Mouse (Mus musculus) limb, embryonic 12.5 days (tissue): ENCODE results near the gene Phactr1. TPM values are rescaled to one million over a fixed set of nuclear protein-coding genes. Genes with fewer than 3 reads are reported as not detected.

Experiments used
- ATAC-seq: fragments of 200-750 bp; cut with Nextera tagmentation; 2 replicates; pipeline ENCODE4 v1.8.0; 2017; ENCODE audit warnings: low read depth, moderate TSS enrichment; ENCODE audit not compliant: insufficient number of reproducible peaks, insufficient read depth, low FRiP score, low TSS enrichment
- H3K27ac ChIP-seq: fragments of 300-500 bp; sonication (generic); 2 replicates; pipeline ENCODE4 v1.5.1; 2016; ENCODE audit warnings: mild to moderate bottlenecking, moderate library complexity
- H3K27me3 ChIP-seq: fragments of 300-500 bp; sonication (generic); 2 replicates; pipeline ENCODE4 v1.6.1; 2016; ENCODE audit warnings: mild to moderate bottlenecking, moderate library complexity
- H3K36me3 ChIP-seq: fragments of 300-500 bp; sonication (generic); 2 replicates; pipeline ENCODE4 v1.6.1; 2016; ENCODE audit warnings: mild to moderate bottlenecking, moderate library complexity
- H3K4me1 ChIP-seq: fragments of 300-500 bp; sonication (generic); replicated peaks from 2 replicates; pipeline ENCODE4 v1.6.1; 2016
- H3K4me2 ChIP-seq: fragments of 300-500 bp; sonication (generic); 2 replicates; pipeline ENCODE4 v1.6.1; 2016; ENCODE audit warnings: mild to moderate bottlenecking, moderate library complexity
- H3K4me3 ChIP-seq: fragments of 300-500 bp; sonication (generic); replicated peaks from 2 replicates; pipeline ENCODE4 v1.5.1; 2016; ENCODE audit warnings: mild to moderate bottlenecking
- H3K9ac ChIP-seq: fragments of 300-500 bp; sonication (generic); replicated peaks from 2 replicates; pipeline ENCODE4 v1.6.1; 2016; ENCODE audit warnings: mild to moderate bottlenecking, moderate library complexity
- H3K9me3 ChIP-seq: fragments of 300-500 bp; sonication (generic); 2 replicates; pipeline ENCODE4 v1.6.1; 2016; ENCODE audit warnings: mild to moderate bottlenecking, moderate library complexity
- WGBS: fragments of 180-500 bp; shearing (Covaris S2); methylation state at CpG from one replicate; pipeline ENCODE4 v1.1.7; 2016; 5-methylcytosine and 5-hydroxymethylcytosine counted together
- polyA plus RNA-seq: library from polyadenylated mRNA; unstranded; fragments of >200 nt; fragmentation: Nextera tagmentation; extraction: Ambion mirVana; gene quantifications from 2 replicates; pipeline ENCODE4 v1.2.1, GENCODE M21; 2016

The Phactr1 gene
- polyA plus RNA-seq, 1 experiment from 2014 or later, result 6.8 TPM

GRCm38 (mm10) chr13:43075456-43075855 lies 395.0 kb downstream of the Phactr1 start:
- 75% methylated on average over 6 of the region's 6 CpGs for WGBS
- H3K9me3 ChIP-seq, result no peaks in the 10 kb centered on the region
- no peak overlapping the region for H3K4me3 ChIP-seq
- H3K27me3 ChIP-seq, result no peaks in the 10 kb centered on the region
- no peaks in the 10 kb centered on the region for H3K36me3 ChIP-seq
- H3K4me1 ChIP-seq, result no peaks in the 10 kb centered on the region
- no peak overlapping the region for H3K27ac ChIP-seq
- H3K9ac ChIP-seq, result no peak overlapping the region
- no peak overlapping the region for H3K4me2 ChIP-seq
- no peak for ATAC-seq

GRCm38 (mm10) chr13:43077485-43077884 lies 397.1 kb downstream of the Phactr1 start:
- 89% methylated on average over 9 of the region's 9 CpGs for WGBS
- Histone ChIP-seq H3K4me2 (no peak overlapping the region), H3K27ac (no peak overlapping the region), H3K36me3 (no peaks in the 10 kb centered on the region), H3K4me3 (no peak overlapping the region), H3K4me1 (no peaks in the 10 kb centered on the region), H3K9ac (no peak overlapping the region), H3K27me3 (no peaks in the 10 kb centered on the region), H3K9me3 (no peaks in the 10 kb centered on the region)
- no peak for ATAC-seq

GRCm38 (mm10) chr13:43085226-43085625 lies 404.8 kb downstream of the Phactr1 start:
- Histone ChIP-seq H3K4me3 (no peak overlapping the region), H3K27me3 (no peaks in the 10 kb centered on the region)
- 89% methylated on average over 7 of the region's 7 CpGs for WGBS

GRCm38 (mm10) chr13:43094365-43094764 lies 413.9 kb downstream of the Phactr1 start:
- H3K4me1 ChIP-seq, result no peaks in the 10 kb centered on the region
- H3K36me3 ChIP-seq, result no peaks in the 10 kb centered on the region
- no peak overlapping the region for H3K9ac ChIP-seq
- WGBS, result 55% methylated on average over 7 of the region's 7 CpGs
- no peak overlapping the region for H3K4me3 ChIP-seq
- no peak overlapping the region for H3K4me2 ChIP-seq
- no peak for ATAC-seq
- no peak overlapping the region for H3K27ac ChIP-seq
- no peaks in the 10 kb centered on the region for H3K9me3 ChIP-seq
- 0 out of 2 replicates have a peak, but pooled peaks cover 3% of the 10 kb centered on the region for H3K27me3 ChIP-seq

More at GRCm38 (mm10) chr13:43085226-43085625, 404.8 kb downstream of the Phactr1 start:
- ATAC-seq, result no peak
- H3K9ac ChIP-seq, result no peak overlapping the region
- H3K36me3 ChIP-seq, result no peaks in the 10 kb centered on the region
- no peaks in the 10 kb centered on the region for H3K9me3 ChIP-seq
- no peak overlapping the region for H3K27ac ChIP-seq
- H3K4me1 ChIP-seq, result no peaks in the 10 kb centered on the region
- H3K4me2 ChIP-seq, result no peak overlapping the region

GRCm38 (mm10) chr13:43102943-43103342 lies 422.5 kb downstream of the Phactr1 start:
- Histone ChIP-seq H3K4me2 (no peak overlapping the region), H3K27me3 (no peaks in the 10 kb centered on the region), H3K4me1 (no peaks in the 10 kb centered on the region), H3K9ac (no peak overlapping the region), H3K36me3 (no peaks in the 10 kb centered on the region), H3K9me3 (peaks cover 6% of the 10 kb centered on the region; the same call in 1 of the 2 replicates), H3K27ac (no peak overlapping the region), H3K4me3 (no peak overlapping the region)
- no peak for ATAC-seq
- 74% methylated on average over 7 of the region's 7 CpGs for WGBS

- Histone ChIP-seq H3K27me3 (no peaks in the 10 kb centered on the region), H3K4me2 (no peak overlapping the region), H3K27ac (no peak overlapping the region), H3K4me1 (no peaks in the 10 kb centered on the region), H3K36me3 (no peaks in the 10 kb centered on the region), H3K9me3 (peaks cover 6% of the 10 kb centered on the region; the same call in 1 of the 2 replicates), H3K9ac (no peak overlapping the region), H3K4me3 (no peak overlapping the region)
- ATAC-seq, result no peak
- 96% methylated on average over 9 of the region's 9 CpGs for WGBS
Measured at GRCm38 (mm10) chr13:43104496-43104895, 424.1 kb downstream of the Phactr1 start.

GRCm38 (mm10) chr13:43112280-43112679 lies 431.9 kb downstream of the Phactr1 start:
- Histone ChIP-seq H3K9me3 (peaks cover 7% of the 10 kb centered on the region; the same call in 1 of the 2 replicates), H3K4me3 (no peak overlapping the region), H3K27ac (no peak overlapping the region), H3K4me1 (0 out of 2 replicates have a peak, but pooled peaks cover 3% of the 10 kb centered on the region), H3K36me3 (no peaks in the 10 kb centered on the region), H3K9ac (no peak overlapping the region), H3K4me2 (no peak overlapping the region), H3K27me3 (no peaks in the 10 kb centered on the region)
- ATAC-seq, result no peak
- WGBS, result 70% methylated on average over 7 of the region's 7 CpGs

GRCm38 (mm10) chr13:43112707-43113106 lies 432.3 kb downstream of the Phactr1 start:
- Histone ChIP-seq H3K27me3 (no peaks in the 10 kb centered on the region), H3K4me2 (no peak overlapping the region), H3K27ac (no peak overlapping the region), H3K4me3 (no peak overlapping the region), H3K9ac (no peak overlapping the region), H3K36me3 (no peaks in the 10 kb centered on the region), H3K9me3 (peaks cover 7% of the 10 kb centered on the region; the same call in 1 of the 2 replicates), H3K4me1 (0 out of 2 replicates have a peak, but pooled peaks cover 3% of the 10 kb centered on the region)
- WGBS, result 87% methylated on average over 3 of the region's 3 CpGs
- ATAC-seq, result no peak

GRCm38 (mm10) chr13:43113141-43113540 lies 432.7 kb downstream of the Phactr1 start:
- Histone ChIP-seq H3K27me3 (no peaks in the 10 kb centered on the region), H3K4me2 (no peak overlapping the region), H3K27ac (no peak overlapping the region), H3K9me3 (peaks cover 7% of the 10 kb centered on the region; the same call in 1 of the 2 replicates), H3K4me3 (no peak overlapping the region), H3K4me1 (0 out of 2 replicates have a peak, but pooled peaks cover 3% of the 10 kb centered on the region), H3K36me3 (no peaks in the 10 kb centered on the region), H3K9ac (no peak overlapping the region)
- WGBS, result 89% methylated on average over 3 of the region's 3 CpGs
- ATAC-seq, result no peak

GRCm38 (mm10) chr13:43122306-43123070 lies 442.1 kb downstream of the Phactr1 start:
- Histone ChIP-seq H3K9ac (no peak overlapping the region), H3K4me3 (no peak overlapping the region), H3K27ac (0 out of 2 replicates have a peak overlapping the region, but pooled peaks have one; percentile 1), H3K27me3 (no peaks in the 10 kb centered on the region), H3K36me3 (no peaks in the 10 kb centered on the region), H3K9me3 (no peaks in the 10 kb centered on the region), H3K4me2 (no peak overlapping the region), H3K4me1 (peaks cover 24% of the 10 kb centered on the region)
- ATAC-seq, result no peak
- WGBS, result 78% methylated on average over 16 of the region's 16 CpGs

- no peak overlapping the region for H3K9ac ChIP-seq
- peaks cover 24% of the 10 kb centered on the region for H3K4me1 ChIP-seq
- H3K9me3 ChIP-seq, result no peaks in the 10 kb centered on the region
- H3K27me3 ChIP-seq, result no peaks in the 10 kb centered on the region
- H3K27ac ChIP-seq, result peak overlapping the region; percentile 42; the same call in 1 of the 2 replicates
- H3K4me2 ChIP-seq, result no peak overlapping the region
- no peak; the same call in 1 of the 2 replicates for ATAC-seq
- no peaks in the 10 kb centered on the region for H3K36me3 ChIP-seq
- no peak overlapping the region for H3K4me3 ChIP-seq
- WGBS, result 50% methylated on average over 17 of the region's 17 CpGs
Measured at GRCm38 (mm10) chr13:43123895-43124682, 443.7 kb downstream of the Phactr1 start.
